Mouse (Mus musculus) v-Abl transformed pro-B cells (cell line): Measurements from ENCODE around the gene 1700016H13Rik.

Experiments
- in situ Hi-C, 2 experiments: fragments of 400-800 bp; cut with MboI; formaldehyde crosslinking; loops; one replicate each; pipeline ENCODE4 v1.15.1; 2025; ENCODE audit not compliant: unreplicated experiment in 2 of 2

Gene 1700016H13Rik

DNA sequence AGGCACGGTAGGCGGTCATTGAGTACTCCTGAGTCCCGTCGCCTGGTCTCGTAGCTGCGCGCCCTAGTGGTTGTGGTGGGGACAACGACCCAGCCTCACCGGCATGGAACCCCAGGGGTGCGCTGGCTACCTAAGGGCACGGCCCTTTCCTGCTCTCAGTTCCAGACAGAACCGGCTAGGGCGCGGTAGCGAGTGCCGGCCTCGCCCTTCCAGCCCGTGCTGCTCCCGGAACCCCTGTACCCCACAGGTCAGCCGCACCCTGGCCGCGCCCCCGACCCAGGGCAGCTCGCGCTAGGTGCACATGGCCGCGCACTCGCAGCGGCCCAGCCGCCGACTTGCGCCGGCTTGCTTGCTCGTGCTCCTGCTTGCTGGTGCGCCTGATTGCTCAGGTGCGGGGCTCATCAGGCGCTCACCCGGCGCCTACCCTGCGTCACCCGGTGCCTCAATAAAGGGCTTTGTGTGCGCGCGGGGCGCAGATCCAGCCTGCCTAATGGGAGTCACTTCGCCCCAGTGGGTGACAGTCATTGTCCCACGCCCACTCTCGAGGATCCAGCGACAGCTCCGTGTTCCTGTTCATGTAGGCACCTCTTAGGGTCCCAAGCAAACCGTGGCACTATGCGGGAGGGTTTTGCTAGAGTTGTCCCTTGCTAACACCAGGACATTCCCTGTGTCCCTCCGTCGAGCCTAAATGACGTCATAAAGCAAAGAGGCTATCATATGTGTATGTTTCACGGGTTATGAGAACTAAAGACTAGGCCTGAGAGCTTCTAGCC is at the start of gene 1700016H13Rik:
TSS of gene 1700016H13Rik (minus strand) at position 665 of the 773 bp plus-strand sequence.
- in situ Hi-C loops = loop anchor here (5.0 to 25.0 kb wide), 4 partner anchors 943 to 1818 kb away; no protein-coding TSS in a partner anchor

DNA sequence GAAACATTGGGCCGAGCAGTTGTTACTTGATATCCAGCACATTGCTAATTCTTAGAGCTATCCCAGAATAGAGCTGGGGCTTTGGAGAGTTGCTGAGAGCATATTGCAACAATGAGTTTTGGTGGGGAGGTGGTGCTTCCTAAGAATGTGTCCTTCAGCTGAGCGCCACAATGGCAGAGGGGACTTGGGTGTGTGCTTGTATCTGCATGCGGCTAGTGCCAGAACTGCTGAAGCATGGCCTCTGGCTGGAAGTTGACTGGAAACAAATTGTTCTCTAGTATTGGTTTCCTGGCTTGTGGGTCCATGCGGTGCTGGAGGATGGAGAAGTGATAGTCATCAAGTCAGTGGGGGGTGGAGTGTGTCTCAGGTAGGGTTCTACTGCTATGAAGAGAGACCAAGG is 49.5 kb upstream of the 1700016H13Rik start:
- in situ Hi-C loops = no loop called here

DNA sequence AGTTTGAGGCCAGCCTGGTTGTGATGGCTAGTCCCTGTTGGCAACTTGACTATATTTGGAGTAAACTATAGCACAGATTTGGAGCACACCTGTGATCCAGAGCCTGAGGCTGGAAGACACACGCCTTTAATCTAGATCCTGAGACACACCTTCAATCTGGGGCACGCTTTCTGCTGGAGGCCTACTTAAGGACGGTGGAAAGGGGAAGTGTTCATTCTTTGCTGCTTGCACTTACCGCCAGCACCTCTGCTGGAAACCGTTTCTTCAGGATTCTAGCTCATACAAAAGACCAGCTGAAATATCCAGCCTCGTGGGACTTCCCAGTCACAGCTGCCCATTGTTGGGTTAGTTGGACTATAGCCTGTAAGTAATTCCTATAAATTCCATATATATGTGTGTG is 46.7 kb upstream of the 1700016H13Rik start:
- in situ Hi-C loops = no loop called here

DNA sequence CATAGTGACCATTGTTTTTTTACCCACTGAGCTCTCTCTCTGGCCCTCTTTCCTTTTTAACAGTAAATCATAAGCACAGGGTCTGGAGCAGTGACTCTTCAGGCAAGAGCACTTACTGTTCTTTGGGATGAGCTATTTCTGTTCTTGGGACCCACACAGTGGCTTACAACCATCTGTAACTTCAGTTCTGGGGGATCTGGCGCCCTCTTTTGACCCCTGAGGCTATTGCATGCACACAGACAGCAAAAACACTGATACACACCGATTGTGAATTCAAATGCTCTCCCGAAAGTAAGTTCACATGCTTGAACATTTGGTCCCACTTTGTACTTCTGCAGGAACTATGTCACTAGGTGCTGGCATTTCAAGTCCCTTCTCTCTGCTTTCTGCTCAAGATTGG is 45.7 kb upstream of the 1700016H13Rik start:
- in situ Hi-C loops = no loop called here

DNA sequence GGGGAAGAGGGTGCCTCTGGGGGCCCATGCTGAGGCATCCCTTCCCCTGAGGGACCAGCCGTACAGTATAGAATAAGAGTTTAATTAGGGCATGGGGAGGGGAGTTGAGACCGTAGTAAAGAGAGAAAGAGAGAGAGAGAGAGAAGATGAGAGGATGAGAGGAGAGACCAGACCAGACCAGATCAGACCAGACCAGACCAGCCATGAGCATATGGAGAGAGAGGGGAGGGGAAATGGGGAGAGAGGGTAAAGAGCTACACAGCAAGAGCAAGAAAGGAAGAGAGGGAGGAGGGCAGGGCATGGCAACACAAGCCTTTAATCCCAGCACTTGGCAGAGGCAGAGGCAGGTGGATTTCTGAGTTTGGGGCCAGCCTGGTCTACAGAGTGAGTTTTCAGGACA is 44.9 kb upstream of the 1700016H13Rik start:
- in situ Hi-C loops = no loop called here

DNA sequence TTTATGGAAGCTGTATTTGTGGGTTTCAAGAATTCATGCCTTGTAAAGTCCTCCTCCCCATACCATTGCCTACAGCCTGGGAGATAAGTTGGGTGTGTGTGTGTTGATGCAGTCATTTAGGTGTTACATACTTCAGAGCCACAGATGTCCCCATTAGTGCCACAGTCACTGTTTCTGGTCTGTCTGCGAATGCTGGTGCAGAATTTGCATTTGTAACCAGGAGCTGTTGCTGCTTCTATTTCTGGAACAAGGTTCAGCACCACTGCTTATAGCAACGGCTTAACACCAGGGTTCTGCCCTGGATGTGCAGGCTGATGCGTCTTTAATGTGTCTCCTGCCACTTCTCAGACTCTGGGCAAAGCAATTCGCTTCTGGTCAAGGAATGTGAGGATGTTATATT is 43.7 kb upstream of the 1700016H13Rik start:
- in situ Hi-C loops = loop anchor here (5.0 to 25.0 kb wide), 3 partner anchors 33 to 1212 kb away; partner anchors contain the start of gene Arhgap24 (in 2 of the 2)

DNA sequence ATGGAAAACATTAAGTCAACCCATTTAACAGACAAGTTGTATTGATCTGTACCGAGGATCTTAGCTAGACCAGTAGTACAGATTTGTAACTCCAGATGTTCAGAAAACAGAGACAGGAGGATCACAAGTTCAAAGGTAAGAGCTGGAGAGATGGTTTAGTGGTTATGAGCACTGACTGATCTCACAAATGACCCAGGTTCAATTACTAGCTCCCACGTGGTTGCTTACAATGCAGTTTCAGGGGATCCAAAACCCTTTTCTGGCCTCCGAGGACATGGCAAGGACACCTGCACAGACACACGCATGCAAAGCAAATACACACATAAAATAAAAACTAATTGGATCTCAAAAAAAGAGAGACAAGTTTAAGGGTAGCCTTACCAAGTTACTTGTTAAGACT is 42.8 kb upstream of the 1700016H13Rik start:
- in situ Hi-C loops = loop anchor here (5.0 to 25.0 kb wide), 3 partner anchors 34 to 1211 kb away; partner anchors contain the start of gene Arhgap24 (in 2 of the 2)

DNA sequence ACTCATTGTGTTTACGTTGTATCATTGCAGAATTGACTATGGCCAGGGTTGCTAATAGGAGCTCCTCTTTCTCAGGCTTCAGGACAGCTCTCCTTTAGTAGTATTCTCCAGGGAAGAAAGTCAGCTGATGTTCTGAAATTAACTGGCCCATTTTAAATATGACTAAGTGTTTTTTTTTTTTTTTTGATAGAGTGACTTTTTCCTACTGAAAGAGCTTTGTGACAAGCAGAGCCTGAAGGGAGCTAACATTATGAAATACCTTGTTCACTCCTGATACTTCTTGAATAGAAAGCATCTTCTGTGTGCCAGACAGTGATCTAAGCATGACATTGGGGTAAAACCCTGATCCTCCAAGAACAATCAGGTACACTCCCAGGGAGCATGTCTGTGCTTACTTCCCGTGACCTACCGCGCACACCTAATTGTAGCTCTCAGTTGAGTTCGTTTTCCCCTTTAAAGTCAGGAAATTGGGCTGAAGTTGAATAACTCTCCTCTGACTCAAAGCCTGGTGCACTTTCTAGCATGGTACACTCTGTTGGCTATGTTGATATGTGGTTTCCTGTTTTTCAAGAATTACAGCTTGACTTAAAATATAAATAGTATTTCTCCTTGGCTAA is 42.2 kb upstream of the 1700016H13Rik start:
- in situ Hi-C loops = loop anchor here (5.0 to 25.0 kb wide), 3 partner anchors 34 to 1211 kb away; partner anchors contain the start of gene Arhgap24 (in 2 of the 2)

DNA sequence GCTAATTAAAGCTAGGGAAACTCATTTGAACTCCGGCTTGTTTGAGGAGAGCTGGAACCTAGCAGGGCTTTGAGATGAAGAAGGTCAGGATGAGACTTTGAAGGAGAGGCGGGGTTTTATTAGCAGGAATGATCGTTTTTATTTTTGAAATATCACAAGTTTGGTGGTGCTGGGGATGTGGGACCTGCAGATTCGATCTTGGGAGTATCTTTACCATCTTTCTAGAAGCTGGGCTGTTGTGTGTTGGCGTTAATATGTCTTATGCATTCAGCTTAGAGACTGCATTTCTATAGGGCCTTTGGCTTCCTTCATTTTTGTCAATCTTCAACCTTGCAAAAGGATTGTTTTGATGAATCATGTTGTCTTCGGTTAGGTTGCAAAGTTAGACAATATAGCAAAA is 38.3 kb upstream of the 1700016H13Rik start:
- in situ Hi-C loops = loop anchor here (25.0 kb wide), 1 partner anchor 1207 kb away; the partner anchor contains the start of gene Arhgap24 (in 2 of the 2)

DNA sequence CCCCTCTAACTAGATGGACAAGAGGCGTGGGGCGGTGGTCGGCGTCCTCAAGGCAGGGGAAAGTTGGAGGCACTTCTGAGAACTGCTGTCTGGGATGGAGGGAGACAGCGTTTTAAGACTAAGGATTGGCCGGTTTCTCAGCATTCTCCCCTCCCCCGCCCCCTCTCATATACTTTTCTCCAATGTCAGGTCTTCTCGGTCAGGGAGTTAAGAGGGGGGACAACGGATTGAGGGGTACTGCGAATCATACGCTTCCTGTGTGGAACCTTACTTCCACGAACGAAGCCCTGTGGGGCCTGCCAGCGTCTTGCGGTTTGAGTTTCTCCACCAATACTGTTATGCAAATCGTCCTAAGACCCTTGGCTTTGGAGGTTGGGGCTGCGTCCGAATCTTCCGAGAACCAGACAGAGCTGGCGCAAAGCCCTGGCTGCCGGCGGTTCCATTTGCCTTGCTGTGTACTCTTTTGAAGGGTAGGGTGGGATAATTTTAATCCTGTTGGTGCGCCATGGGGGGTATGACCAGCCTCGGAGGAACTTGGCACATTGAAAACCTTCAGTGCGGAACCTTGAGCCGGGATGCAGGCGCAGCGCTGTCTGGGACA is 37.3 kb upstream of the 1700016H13Rik start:
- in situ Hi-C loops = loop anchor here (25.0 kb wide), 1 partner anchor 1206 kb away; the partner anchor contains the start of gene Arhgap24 (in 2 of the 2)

DNA sequence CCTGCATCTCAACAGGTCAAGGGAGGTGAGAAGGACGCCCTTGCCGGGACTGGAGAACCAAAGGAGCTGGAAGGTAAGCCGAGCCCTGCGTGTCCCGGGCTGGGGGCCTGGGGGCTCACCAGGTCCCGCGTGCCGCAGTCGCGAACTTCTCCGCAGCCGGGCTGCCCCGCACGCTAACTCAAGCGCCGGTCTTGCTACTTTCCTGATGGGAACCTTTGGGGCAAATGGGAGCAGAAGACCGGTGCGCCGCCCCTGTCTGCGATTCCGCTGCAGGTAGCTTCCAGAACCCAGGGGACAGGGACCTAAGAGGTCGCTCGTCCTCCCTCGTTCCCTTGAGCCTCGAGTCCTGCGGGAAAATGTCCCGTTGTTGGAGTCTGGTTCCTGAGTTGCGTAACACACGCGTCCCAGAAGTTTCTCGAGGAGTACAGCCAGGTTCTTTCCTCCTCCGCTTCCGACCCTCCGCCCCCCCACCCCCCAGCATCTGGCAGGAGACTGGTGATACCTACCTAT is 36.8 kb upstream of the 1700016H13Rik start:
- in situ Hi-C loops = loop anchor here (25.0 kb wide), 1 partner anchor 1205 kb away; the partner anchor contains the start of gene Arhgap24 (in 2 of the 2)

DNA sequence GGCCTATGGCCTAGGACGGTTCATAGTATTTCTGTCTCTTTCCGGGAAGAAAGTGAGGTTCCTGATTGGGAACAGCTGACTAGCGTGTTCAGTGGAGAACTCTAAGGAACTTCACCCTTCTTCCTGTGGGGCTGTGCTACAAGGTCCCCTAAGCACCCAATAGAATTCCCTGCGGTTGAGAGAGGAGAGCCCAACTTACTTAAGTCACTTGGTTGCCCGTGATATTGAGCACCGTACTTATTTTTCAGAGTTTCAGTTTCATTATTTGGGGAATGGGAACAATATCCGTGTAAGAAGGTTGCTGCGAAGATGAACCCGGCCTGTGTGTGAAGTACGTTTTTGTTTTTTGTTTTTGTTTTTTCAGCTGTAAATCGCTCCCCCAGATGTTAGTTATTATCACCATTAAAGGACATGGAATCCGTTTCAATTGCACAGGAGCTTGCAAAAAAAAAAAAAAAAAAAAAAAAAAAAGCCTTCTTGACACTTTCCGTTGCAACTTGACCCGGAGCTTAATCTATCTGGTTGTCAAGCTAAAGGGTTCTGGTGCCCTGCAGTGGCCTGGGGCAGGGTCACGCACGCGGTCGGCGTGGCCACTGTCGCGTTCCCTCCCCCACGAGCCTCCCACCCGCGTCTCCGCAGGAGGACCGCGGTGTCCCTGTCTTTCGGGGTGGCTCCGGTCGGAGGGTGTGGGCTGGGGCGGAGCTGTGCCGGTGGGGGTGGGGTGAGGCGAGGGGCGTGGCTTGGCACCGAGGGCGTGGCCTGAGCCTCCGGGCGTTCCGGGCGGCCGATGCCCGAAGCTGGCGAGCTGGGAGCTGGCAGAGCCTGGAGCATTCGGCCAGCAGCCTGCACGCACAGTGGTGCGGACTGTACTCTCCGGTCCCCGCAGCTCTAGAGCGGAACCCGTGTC is 36.1 kb upstream of the 1700016H13Rik start, which contains the start of gene Aff1:
TSS of gene Aff1 (plus strand) at position 751 of the 907 bp plus-strand sequence.
- in situ Hi-C loops = loop anchor here (25.0 kb wide), 1 partner anchor 1205 kb away; the partner anchor contains the start of gene Arhgap24 (in 2 of the 2)

DNA sequence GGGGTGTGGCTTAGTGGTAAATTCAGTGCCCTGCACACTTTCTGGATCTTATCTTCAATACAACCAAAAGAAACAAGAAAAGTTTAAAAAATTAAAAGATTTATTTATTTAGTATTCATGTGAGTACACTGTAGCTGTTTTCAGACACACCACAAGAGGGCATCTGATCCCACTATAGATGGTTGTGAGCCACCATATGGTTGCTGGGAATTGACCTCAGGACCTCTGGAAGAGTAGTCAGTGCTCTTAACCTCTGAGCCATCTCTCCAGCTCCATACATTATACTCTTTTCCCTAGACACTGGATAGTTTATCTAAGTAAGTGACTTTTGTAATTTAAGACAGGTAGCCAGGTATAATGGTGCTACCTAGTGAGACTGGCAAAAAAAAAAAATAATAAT is 35.4 kb upstream of the 1700016H13Rik start:
- in situ Hi-C loops = loop anchor here (25.0 kb wide), 1 partner anchor 1204 kb away; the partner anchor contains the start of gene Arhgap24 (in 2 of the 2)

DNA sequence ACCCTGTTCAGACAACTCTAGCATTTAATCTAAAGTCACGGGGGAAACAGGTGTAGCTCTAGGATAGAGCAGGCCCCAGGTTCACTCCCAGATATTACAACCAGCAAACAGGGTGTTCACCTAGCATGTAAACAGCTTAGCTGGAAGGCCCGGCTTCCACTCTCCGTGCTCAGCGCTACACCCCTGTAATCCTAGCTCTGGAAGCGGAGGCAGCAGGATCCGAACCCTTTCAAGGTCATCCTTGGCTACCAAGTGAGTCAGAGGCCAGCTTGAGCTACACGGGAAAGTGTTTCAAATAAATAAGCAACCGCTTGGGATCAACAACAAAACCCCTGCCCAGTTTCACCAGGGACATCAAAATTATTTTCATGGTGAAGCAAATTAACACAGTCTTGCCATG is 34.4 kb upstream of the 1700016H13Rik start:
- in situ Hi-C loops = loop anchor here (25.0 kb wide), 1 partner anchor 1203 kb away; the partner anchor contains the start of gene Arhgap24 (in 2 of the 2)

DNA sequence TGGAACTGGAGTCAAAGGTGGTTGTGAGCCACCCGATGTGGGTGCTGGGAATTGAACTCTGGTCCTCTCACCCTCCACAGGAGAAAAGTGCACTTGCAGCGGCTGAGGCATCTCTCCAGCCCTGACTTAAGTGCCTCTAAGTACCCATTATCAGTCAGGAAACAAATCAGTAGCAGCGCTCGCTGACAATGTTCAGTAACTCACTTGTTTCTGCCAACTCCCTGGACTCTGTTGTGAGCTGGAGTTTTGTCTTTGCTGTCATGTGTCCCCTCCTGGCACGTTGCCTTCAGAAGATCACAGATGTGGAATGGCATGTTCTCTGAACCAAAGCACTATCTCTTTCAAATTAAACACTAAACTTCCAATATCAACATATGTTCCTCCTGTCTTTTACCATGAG is 33.8 kb upstream of the 1700016H13Rik start:
- in situ Hi-C loops = loop anchor here (5.0 to 25.0 kb wide), 2 partner anchors 38 to 1202 kb away; partner anchors contain the start of gene Arhgap24 (in 2 of the 2)

DNA sequence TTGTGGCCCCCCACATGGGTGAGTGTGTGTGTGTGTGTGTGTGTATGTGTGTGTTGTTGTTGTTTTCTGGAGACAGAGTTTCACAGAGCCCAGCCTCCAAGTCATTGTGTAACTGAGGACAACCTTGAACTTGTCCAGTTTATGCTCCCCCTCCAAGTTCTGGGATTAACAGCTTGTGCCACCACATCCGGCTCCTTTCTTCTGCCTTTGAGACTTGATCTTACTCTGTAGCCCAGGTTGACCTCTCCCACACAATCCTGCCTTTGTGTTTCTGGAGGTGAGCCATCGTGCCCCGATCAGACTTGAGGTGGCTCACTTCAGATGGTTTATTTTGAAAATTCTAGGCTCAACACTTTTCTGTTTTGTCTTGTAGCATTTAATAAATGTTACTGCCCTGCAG is 26.0 kb upstream of the 1700016H13Rik start:
- in situ Hi-C loops = loop anchor here (5.0 to 25.0 kb wide), 2 partner anchors 140 to 1195 kb away; partner anchors contain the start of gene Arhgap24 (in 2 of the 2)

DNA sequence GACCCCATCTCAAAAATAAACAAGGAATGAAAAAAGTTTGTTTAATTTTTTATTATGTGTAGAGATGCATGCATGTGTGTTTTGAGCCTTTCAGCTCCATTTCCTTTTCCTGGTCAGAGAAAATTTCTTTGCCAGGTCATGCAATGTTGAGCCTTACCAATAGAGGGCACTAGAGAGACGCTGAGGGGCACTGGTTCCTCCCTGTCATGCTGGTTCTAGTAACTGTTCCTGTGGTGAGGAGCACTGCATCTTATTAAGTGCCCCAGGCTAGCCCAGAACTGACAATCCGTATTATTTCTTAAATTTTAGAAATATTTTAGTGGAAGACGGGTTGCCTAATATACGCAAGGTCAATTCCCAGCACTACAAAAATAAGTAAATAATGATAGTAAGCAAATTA is 24.6 kb upstream of the 1700016H13Rik start:
- in situ Hi-C loops = loop anchor here (5.0 to 25.0 kb wide), 2 partner anchors 142 to 1193 kb away; partner anchors contain the start of gene Arhgap24 (in 2 of the 2)

DNA sequence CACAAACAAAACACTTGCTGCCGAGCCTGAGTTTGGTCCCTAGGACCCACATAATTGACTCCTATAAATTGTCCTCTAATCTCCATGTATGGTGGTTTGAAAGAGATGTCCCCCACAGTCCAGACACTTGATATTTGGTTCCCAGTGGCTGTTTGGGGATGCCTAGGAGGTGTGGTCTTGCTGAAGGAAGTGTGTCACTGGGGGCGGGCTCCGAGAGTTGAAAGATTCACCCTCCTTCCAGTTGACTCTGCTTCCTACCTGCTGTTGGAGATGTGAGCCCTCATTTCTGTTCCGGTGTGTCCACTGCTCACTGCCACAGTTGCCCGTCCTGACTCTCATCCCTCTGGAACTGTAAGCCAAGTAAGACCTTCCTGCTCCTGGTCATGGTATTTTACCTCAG is 23.2 kb upstream of the 1700016H13Rik start:
- in situ Hi-C loops = loop anchor here (10.0 to 25.0 kb wide), 2 partner anchors 246 to 1192 kb away; partner anchors contain the start of gene Arhgap24 (in 2 of the 2)

DNA sequence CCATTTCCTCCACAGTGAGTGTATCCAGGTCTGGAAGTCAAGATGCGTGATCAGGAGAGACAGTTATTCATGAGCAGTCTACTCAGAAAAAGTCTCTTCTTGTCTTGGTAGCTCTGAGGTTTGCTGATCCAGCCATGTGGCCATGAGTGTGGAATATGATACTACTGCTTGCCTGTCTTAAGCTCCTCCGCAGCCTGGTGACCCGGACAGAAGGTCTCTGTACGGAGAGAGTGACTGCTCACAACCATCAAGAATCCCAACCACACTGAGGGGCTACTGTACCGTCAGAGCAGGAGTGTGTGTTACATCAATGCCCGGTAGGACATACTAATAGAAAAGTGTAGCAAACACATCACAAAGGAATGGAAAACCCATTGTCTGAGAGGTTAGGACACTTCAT is 22.1 kb upstream of the 1700016H13Rik start:
- in situ Hi-C loops = loop anchor here (10.0 to 25.0 kb wide), 2 partner anchors 247 to 1191 kb away; partner anchors contain the start of gene Arhgap24 (in 2 of the 2)
